Mouse (Mus musculus): ENCODE data around the gene D10Wsu102e.
"Not testable (repeated sequence)": the region's sequence is repeated elsewhere in the genome, so short reads cannot be mapped to it uniquely, and the experiment has no call there.

Gene D10Wsu102e

DNA sequence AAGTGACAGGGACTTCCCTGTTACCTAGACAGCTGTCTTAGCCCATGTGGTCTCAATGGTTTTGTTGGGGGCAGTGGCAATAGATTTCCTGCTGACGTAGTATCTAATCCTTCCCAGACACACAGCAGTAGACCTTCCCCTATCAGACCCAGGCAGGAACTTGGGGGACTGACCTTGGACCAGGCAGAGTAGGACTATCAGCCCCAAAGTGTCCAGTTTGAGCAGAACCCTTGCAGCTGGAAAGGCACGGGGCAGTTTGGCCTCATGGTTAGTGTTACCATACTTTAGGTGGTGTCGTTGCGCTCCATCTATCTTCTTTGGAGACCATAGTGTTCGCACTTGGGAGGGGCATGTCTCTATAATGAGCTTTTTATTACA lies 13.7 kb upstream of the D10Wsu102e start:
- DNase-seq (ENCODE audit: low read depth, low spot score), result no peak

GRCm38 (mm10) chr10:83347494-83347893 lies 12.5 kb upstream of the D10Wsu102e start:
- DNase-seq (ENCODE audit: low read depth, low spot score), result no peak

DNA sequence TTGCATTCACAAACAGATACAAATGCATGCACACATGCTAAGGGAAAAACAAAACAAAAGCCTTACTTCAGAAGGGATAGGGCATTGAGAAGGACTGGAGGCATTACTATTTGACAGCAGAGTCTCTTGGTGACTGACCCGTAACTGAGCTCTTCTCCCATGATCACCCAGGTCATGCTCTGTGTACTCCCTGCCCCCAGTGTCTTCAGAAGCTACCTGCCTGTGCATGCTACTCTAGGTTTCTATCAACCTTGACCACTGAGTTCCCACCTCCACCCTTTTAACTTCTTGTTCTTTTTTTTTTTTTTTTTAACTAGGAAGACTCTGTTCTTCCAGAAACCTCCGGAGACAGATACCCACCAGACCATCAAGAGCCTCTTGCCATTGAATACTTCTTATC lies 9.3 kb upstream of the D10Wsu102e start:
- no peak for DNase-seq (ENCODE audit: low read depth, low spot score)

GRCm38 (mm10) chr10:83351779-83352178 lies 8.2 kb upstream of the D10Wsu102e start:
- DNase-seq (ENCODE audit: low read depth, low spot score), result not testable (repeated sequence)

GRCm38 (mm10) chr10:83353680-83354332 lies 6.2 kb upstream of the D10Wsu102e start:
- DNase-seq (ENCODE audit: low read depth, low spot score), result no peak

- DNase-seq (ENCODE audit: low read depth, low spot score), result peak; percentile 18
Observed at GRCm38 (mm10) chr10:83354333-83354719, 5.7 kb upstream of the D10Wsu102e start.

- DNase-seq (ENCODE audit: low read depth, low spot score), result no peak
Observed at GRCm38 (mm10) chr10:83356416-83356815, 3.6 kb upstream of the D10Wsu102e start.

- DNase-seq (ENCODE audit: low read depth, low spot score), result no peak
Observed at GRCm38 (mm10) chr10:83359451-83359850, 570 bp upstream of the D10Wsu102e start.

DNA sequence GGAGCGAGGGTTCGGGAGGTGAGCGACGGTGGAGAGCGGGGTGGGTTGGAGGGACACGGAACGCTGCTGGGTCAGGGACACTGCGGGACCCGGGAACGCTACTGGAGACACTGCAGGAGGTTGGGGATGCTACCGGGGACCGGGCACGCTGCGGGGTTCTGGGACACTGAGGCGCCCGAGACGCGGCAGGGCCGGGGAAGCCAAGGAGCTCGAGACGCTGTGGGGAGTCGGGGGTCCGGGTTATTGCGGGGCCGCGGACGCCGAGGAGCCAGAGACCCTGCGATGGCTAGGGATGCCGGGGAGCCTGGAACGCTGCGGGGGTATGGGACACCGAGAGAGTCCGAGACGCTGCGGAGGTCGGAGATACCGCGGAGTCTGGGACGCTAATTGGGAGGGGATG lies 335 bp downstream of the D10Wsu102e start:
- no peak for DNase-seq (ENCODE audit: low read depth, low spot score)

DNA sequence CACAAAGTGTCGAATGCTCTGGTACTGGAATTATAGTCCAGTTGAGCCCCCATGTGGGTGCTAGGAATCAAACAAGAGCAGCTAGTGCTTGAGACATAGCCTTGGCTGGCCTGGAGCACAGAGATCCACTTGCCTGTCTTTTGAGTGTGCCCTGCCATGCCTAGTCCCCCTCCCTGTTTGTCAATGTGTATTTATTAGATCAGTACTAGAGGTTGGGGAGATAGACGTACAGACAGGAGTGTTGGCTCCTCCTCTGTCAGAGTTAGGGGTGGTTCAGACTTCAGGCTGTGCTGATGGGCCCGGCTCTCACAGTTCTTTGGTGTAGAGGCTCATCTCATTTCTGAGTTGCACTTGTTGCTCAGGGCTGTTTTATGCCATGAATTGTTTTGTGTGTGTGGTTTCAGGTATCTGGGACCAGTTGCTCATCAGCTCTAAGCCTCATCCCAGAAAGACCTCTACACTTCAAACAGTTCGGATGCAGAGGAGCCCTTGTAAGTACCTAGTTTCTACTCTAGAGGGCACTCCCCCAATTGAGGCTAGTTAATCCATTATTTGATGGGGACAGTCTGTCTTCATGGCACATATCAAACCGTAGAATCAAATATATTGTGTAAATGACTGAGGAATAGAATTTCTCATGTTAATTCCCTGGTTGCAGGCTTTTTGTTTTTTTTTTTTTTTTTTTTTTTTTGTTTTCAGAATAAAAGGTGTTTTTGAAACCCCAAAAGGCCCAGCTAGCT lies 1.8 kb downstream of the D10Wsu102e start:
- peak; percentile 53 for DNase-seq (ENCODE audit: low read depth, low spot score)

DNA sequence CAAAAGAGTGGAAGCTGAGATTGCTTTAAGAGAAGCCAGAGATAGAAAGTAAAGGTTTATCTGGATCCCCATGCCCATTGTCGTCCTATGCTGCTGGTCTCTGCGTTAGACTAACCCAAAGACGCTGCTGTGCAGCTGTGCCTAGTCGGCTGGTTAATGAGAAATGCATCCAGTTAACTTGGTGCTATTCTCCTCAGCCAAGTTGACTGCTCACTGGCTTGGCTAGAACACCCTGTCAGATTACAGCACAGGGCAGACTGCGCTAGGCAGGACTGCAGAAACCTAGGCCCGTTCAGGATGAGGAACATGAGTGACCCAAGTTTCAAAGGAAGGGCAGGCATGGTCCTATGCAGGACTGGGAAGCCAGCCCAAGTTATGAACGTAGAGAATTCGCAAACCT lies 3.4 kb downstream of the D10Wsu102e start:
- DNase-seq (ENCODE audit: low read depth, low spot score), result no peak

DNA sequence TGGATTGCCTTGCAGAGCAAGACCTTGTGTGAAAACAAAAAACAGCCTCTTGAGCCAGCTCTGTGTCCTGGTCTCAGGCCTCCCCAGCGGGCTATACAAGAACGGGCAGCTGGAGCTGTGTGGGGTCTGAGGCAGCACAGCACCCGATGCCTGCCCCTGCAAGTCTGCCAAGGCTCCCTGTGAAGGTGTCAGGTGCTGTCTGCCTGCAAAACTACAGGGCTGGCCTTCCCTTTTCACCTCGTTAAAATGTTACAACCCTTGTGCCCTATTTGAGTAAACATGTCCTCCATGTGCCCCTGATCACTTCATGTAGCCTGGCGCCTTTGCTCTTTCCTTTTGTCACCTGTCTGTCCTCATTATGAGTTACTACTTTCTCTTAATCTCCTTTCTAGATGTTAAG lies 8.9 kb downstream of the D10Wsu102e start:
- no peak for DNase-seq (ENCODE audit: low read depth, low spot score)

GRCm38 (mm10) chr10:83374045-83374656 lies 14.1 kb downstream of the D10Wsu102e start:
- DNase-seq (ENCODE audit: low read depth, low spot score), result no peak

DNA sequence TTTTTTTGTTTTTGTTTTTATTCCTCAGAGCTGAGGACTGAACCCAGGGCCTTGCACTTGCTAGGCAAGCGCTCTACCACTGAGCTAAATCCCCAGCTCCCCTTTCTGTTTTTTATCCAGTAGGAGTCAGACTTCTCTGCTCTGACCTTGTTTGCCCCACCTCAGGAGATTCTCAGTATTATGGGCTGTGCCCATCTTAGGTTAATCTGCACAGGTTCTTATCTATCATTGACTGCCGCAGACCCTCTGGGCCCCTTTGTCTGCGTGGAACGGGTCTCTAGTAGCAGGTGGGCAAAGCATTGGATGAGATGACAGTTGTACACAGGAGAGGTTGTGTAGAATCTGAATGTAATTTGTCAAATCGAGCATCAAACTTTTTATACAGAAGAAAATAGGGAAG lies 15.4 kb downstream of the D10Wsu102e start:
- not testable (repeated sequence) for DNase-seq (ENCODE audit: low read depth, low spot score)

- no peak for DNase-seq (ENCODE audit: low read depth, low spot score)
Observed at GRCm38 (mm10) chr10:83376911-83377682, 17.1 kb downstream of the D10Wsu102e start.

DNA sequence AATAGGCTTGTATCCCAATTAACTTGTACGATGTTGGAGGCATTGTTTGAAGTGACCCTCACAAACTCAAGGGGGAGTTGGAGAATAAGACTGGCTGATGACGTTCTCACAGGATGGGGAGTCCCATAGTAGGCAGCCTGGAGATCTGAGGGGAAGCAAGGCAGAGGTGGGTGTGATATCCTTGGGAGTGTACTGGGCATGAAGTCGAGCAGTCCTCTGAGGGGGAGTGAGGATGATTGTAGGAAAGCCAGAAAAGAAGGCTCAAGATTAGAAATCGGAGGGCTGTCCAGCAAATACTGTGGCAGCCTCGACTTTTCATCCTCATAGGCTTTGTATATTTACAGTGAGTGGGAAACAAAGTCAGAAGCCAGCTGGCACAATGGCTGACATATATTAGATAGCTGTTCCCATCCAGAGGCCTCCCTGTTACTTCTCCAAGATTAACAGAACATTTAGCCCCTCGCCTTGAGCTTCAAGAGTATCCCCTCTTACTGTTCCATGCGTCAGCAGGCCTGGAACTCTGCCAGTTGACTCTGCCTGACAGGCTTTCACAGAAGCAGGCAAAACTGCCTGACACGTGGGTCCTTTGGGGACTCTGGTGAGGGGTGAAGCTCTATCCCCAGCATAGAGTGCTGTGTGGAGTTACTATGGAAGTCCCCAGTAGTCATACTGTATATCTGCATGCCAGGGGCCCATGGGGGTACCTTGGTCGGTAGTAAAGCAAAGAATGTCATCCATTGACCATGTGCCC lies 18.2 kb downstream of the D10Wsu102e start:
- no peak for DNase-seq (ENCODE audit: low read depth, low spot score)

- no peak for DNase-seq (ENCODE audit: low read depth, low spot score)
Observed at GRCm38 (mm10) chr10:83380501-83380900, 20.5 kb downstream of the D10Wsu102e start.

DNA sequence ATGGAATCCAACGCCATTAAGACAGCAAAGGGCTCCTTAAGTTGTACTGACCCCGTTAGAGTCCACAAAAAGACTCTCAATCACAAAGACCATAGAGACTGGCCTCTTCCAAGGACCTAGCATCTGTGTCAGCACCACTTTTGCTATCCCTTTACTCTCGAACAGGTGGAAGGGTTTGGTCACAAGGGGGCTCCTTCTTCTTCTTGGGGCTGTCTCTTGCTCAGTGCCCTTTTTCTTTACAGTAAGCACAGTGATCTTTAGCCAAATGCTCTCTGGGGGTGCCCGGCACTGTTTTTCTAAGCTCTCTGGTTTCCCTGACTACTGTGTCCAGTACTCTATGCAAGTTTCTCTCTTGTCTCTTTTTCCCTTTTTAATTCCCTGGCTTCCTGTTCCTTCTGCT lies 22.5 kb downstream of the D10Wsu102e start:
- no peak for DNase-seq (ENCODE audit: low read depth, low spot score)

GRCm38 (mm10) chr10:83382988-83383387 lies 23.0 kb downstream of the D10Wsu102e start:
- DNase-seq (ENCODE audit: low read depth, low spot score), result no peak

GRCm38 (mm10) chr10:83383863-83384262 lies 23.8 kb downstream of the D10Wsu102e start:
- no peak for DNase-seq (ENCODE audit: low read depth, low spot score)

DNA sequence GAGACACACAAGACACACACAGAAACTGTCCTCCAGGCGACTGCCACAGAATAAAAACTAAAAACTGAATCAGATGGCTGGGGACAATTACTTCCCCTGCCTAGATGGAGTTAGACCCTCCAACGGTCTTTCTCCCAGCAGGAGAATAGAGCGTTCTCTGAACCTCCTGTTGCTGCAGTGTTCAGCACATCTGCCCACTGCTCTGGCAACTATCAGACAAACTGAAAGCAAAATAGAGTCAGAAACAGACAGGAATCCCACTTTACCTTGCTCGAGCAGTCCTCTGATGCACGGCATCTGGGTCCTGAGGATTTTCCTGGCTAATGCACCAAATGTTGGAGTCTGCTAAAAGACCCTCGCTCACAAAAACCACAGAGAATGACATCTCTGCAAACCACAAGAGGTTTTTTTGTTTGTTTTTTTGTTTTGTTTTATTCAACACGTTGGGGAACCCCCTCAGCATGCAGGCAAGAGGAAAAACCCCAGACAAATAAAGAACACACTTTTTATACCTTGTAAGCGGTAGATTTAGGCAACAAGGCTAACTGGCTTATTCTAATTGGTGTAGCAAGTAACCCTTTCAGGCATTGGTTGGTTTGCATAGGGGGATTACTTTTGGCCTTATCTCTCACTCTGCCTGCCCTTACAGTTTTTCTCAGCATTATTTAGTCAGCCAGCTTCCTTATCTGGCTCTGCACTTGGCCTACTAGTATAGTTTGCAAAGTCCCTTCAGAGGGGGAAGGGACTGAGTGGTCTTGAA lies 24.6 kb downstream of the D10Wsu102e start:
- no peak for DNase-seq (ENCODE audit: low read depth, low spot score)

Data from CD4-positive helper T cell, adult 2 months (primary cell).